Mouse (Mus musculus): ENCODE data around the gene Serpina5. TPM values are rescaled to one million over a fixed set of nuclear protein-coding genes. Genes with fewer than 3 reads are reported as not detected.
A peak's percentile ranks its signal among the peaks of the same experiment; 100 is the strongest.

Serpina5 gene
- not detected in 2 replicates for polyA plus RNA-seq (2016; fragmentation: Nextera tagmentation; extraction: Ambion mirVana)

GRCm38 (mm10) chr12:104100768-104101167 lies at the start of gene Serpina5:
Gene Serpina5, plus strand, starts transcription at chr12:104101113.
- no peak within 1 kb of the TSS for H3K27ac ChIP-seq (replicated peaks)
- no peaks in the 10 kb centered on the region for H3K4me1 ChIP-seq
- H3K9me3 ChIP-seq (replicated peaks), result no peaks in the 10 kb centered on the region
- DNase-seq (ENCODE audit: low spot score), result no peak
- WGBS, result 92% methylated on average over 6 of the region's 6 CpGs
- no peaks in the 10 kb centered on the region for H3K36me3 ChIP-seq
- no peaks in the 10 kb centered on the region for H3K27me3 ChIP-seq (ENCODE audit: low read depth, poor library complexity, severe bottlenecking)
- H3K4me3 ChIP-seq, result no peak within 1 kb of the TSS

- 45% methylated on average over 1 of the region's 1 CpGs for WGBS
- no peaks in the 10 kb centered on the region for H3K36me3 ChIP-seq
- H3K4me3 ChIP-seq, result no peak overlapping the region
- H3K27me3 ChIP-seq (ENCODE audit: low read depth, poor library complexity, severe bottlenecking), result no peaks in the 10 kb centered on the region
- no peak overlapping the region for H3K27ac ChIP-seq (replicated peaks)
- H3K9me3 ChIP-seq (replicated peaks), result no peaks in the 10 kb centered on the region
- no peak for DNase-seq (ENCODE audit: low spot score)
- H3K4me1 ChIP-seq, result no peaks in the 10 kb centered on the region
Measured at GRCm38 (mm10) chr12:104053995-104054394, 46.9 kb upstream of the Serpina5 start.

GRCm38 (mm10) chr12:104055755-104056154 lies 45.2 kb upstream of the Serpina5 start:
- H3K9me3 ChIP-seq (replicated peaks), result no peaks in the 10 kb centered on the region
- H3K4me3 ChIP-seq, result no peak overlapping the region
- 89% methylated on average over 8 of the region's 8 CpGs for WGBS
- no peak for DNase-seq (ENCODE audit: low spot score)
- H3K4me1 ChIP-seq, result no peaks in the 10 kb centered on the region
- H3K36me3 ChIP-seq, result no peaks in the 10 kb centered on the region
- no peaks in the 10 kb centered on the region for H3K27me3 ChIP-seq (ENCODE audit: low read depth, poor library complexity, severe bottlenecking)
- no peak overlapping the region for H3K27ac ChIP-seq (replicated peaks)

- Histone ChIP-seq H3K27me3 (ENCODE audit: low read depth, poor library complexity, severe bottlenecking) (no peaks in the 10 kb centered on the region), H3K4me3 (no peak overlapping the region), H3K4me1 (no peaks in the 10 kb centered on the region), H3K9me3 (replicated peaks) (no peaks in the 10 kb centered on the region), H3K36me3 (no peaks in the 10 kb centered on the region), H3K27ac (replicated peaks) (no peak overlapping the region)
- DNase-seq (ENCODE audit: low spot score), result no peak
- 73% methylated on average over 4 of the region's 4 CpGs for WGBS
Measured at GRCm38 (mm10) chr12:104057050-104057449, 43.9 kb upstream of the Serpina5 start.

GRCm38 (mm10) chr12:104057531-104057930 lies 43.4 kb upstream of the Serpina5 start:
- DNase-seq (ENCODE audit: low spot score), result no peak
- H3K4me3 ChIP-seq, result no peak overlapping the region
- no peaks in the 10 kb centered on the region for H3K27me3 ChIP-seq (ENCODE audit: low read depth, poor library complexity, severe bottlenecking)
- H3K9me3 ChIP-seq (replicated peaks), result no peaks in the 10 kb centered on the region
- no peak overlapping the region for H3K27ac ChIP-seq (replicated peaks)
- H3K36me3 ChIP-seq, result no peaks in the 10 kb centered on the region
- 87% methylated on average over 7 of the region's 7 CpGs for WGBS
- no peaks in the 10 kb centered on the region for H3K4me1 ChIP-seq

- no peaks in the 10 kb centered on the region for H3K36me3 ChIP-seq
- 84% methylated on average over 6 of the region's 6 CpGs for WGBS
- no peaks in the 10 kb centered on the region for H3K9me3 ChIP-seq (replicated peaks)
- DNase-seq (ENCODE audit: low spot score), result no peak
- H3K4me1 ChIP-seq, result no peaks in the 10 kb centered on the region
- H3K27me3 ChIP-seq (ENCODE audit: low read depth, poor library complexity, severe bottlenecking), result no peaks in the 10 kb centered on the region
- no peak overlapping the region for H3K4me3 ChIP-seq
- H3K27ac ChIP-seq (replicated peaks), result no peak overlapping the region
Measured at GRCm38 (mm10) chr12:104060126-104060525, 40.8 kb upstream of the Serpina5 start.

- no peaks in the 10 kb centered on the region for H3K27me3 ChIP-seq (ENCODE audit: low read depth, poor library complexity, severe bottlenecking)
- WGBS, result 61% methylated on average over 2 of the region's 2 CpGs
- H3K9me3 ChIP-seq (replicated peaks), result no peaks in the 10 kb centered on the region
- no peaks in the 10 kb centered on the region for H3K36me3 ChIP-seq
- H3K27ac ChIP-seq (replicated peaks), result no peak overlapping the region
- no peak for DNase-seq (ENCODE audit: low spot score)
- peaks cover 5% of the 10 kb centered on the region; the same call in 1 of the 2 replicates for H3K4me1 ChIP-seq
- H3K4me3 ChIP-seq, result no peak overlapping the region
Measured at GRCm38 (mm10) chr12:104061862-104062261, 39.1 kb upstream of the Serpina5 start.

GRCm38 (mm10) chr12:104064532-104064931 lies 36.4 kb upstream of the Serpina5 start:
- H3K4me1 ChIP-seq, result peaks cover 5% of the 10 kb centered on the region; the same call in 1 of the 2 replicates
- 61% methylated on average over 4 of the region's 4 CpGs for WGBS
- DNase-seq (ENCODE audit: low spot score), result no peak
- H3K4me3 ChIP-seq, result no peak overlapping the region
- H3K27me3 ChIP-seq (ENCODE audit: low read depth, poor library complexity, severe bottlenecking), result no peaks in the 10 kb centered on the region
- no peaks in the 10 kb centered on the region for H3K9me3 ChIP-seq (replicated peaks)
- H3K36me3 ChIP-seq, result no peaks in the 10 kb centered on the region
- no peak overlapping the region for H3K27ac ChIP-seq (replicated peaks)

- H3K4me3 ChIP-seq, result no peak overlapping the region
- H3K27me3 ChIP-seq (ENCODE audit: low read depth, poor library complexity, severe bottlenecking), result no peaks in the 10 kb centered on the region
- H3K36me3 ChIP-seq, result no peaks in the 10 kb centered on the region
- H3K4me1 ChIP-seq, result peaks cover 5% of the 10 kb centered on the region; the same call in 1 of the 2 replicates
- 81% methylated on average over 4 of the region's 4 CpGs for WGBS
- no peaks in the 10 kb centered on the region for H3K9me3 ChIP-seq (replicated peaks)
- DNase-seq (ENCODE audit: low spot score), result no peak
- no peak overlapping the region for H3K27ac ChIP-seq (replicated peaks)
Measured at GRCm38 (mm10) chr12:104064996-104065395, 35.9 kb upstream of the Serpina5 start.

- Histone ChIP-seq H3K9me3 (replicated peaks) (no peaks in the 10 kb centered on the region), H3K4me1 (peaks cover 5% of the 10 kb centered on the region; the same call in 1 of the 2 replicates), H3K4me3 (no peak overlapping the region), H3K36me3 (no peaks in the 10 kb centered on the region), H3K27me3 (ENCODE audit: low read depth, poor library complexity, severe bottlenecking) (no peaks in the 10 kb centered on the region), H3K27ac (replicated peaks) (peak overlapping the region; percentile 68)
- 31% methylated on average over 8 of the region's 8 CpGs for WGBS
- DNase-seq (ENCODE audit: low spot score), result peak; percentile 77
Measured at GRCm38 (mm10) chr12:104066241-104066640, 34.7 kb upstream of the Serpina5 start.

- Histone ChIP-seq H3K4me3 (no peak overlapping the region), H3K27me3 (ENCODE audit: low read depth, poor library complexity, severe bottlenecking) (no peaks in the 10 kb centered on the region), H3K9me3 (replicated peaks) (no peaks in the 10 kb centered on the region), H3K36me3 (no peaks in the 10 kb centered on the region), H3K4me1 (peaks cover 5% of the 10 kb centered on the region; the same call in 1 of the 2 replicates), H3K27ac (replicated peaks) (no peak overlapping the region)
- DNase-seq (ENCODE audit: low spot score), result no peak
- WGBS, result 52% methylated on average over 4 of the region's 4 CpGs
Measured at GRCm38 (mm10) chr12:104067549-104067948, 33.4 kb upstream of the Serpina5 start.

GRCm38 (mm10) chr12:104069620-104070019 lies 31.3 kb upstream of the Serpina5 start:
- no peaks in the 10 kb centered on the region for H3K27me3 ChIP-seq (ENCODE audit: low read depth, poor library complexity, severe bottlenecking)
- peak; percentile 67 for DNase-seq (ENCODE audit: low spot score)
- H3K9me3 ChIP-seq (replicated peaks), result no peaks in the 10 kb centered on the region
- H3K4me3 ChIP-seq, result no peak overlapping the region
- no peak overlapping the region for H3K27ac ChIP-seq (replicated peaks)
- H3K4me1 ChIP-seq, result peaks cover 7% of the 10 kb centered on the region; the same call in 1 of the 2 replicates
- WGBS, result 6% methylated on average over 2 of the region's 2 CpGs
- no peaks in the 10 kb centered on the region for H3K36me3 ChIP-seq

GRCm38 (mm10) chr12:104071708-104072107 lies 29.2 kb upstream of the Serpina5 start:
- Histone ChIP-seq H3K4me3 (no peak overlapping the region), H3K27me3 (ENCODE audit: low read depth, poor library complexity, severe bottlenecking) (no peaks in the 10 kb centered on the region), H3K4me1 (0 out of 2 replicates have a peak, but pooled peaks cover 4% of the 10 kb centered on the region), H3K27ac (replicated peaks) (no peak overlapping the region), H3K9me3 (replicated peaks) (no peaks in the 10 kb centered on the region), H3K36me3 (no peaks in the 10 kb centered on the region)
- WGBS, result 69% methylated on average over 1 of the region's 1 CpGs
- no peak for DNase-seq (ENCODE audit: low spot score)

- Histone ChIP-seq H3K9me3 (replicated peaks) (no peaks in the 10 kb centered on the region), H3K4me3 (no peak overlapping the region), H3K27me3 (ENCODE audit: low read depth, poor library complexity, severe bottlenecking) (no peaks in the 10 kb centered on the region), H3K27ac (replicated peaks) (no peak overlapping the region), H3K36me3 (no peaks in the 10 kb centered on the region), H3K4me1 (0 out of 2 replicates have a peak, but pooled peaks cover 4% of the 10 kb centered on the region)
- DNase-seq (ENCODE audit: low spot score), result no peak
- WGBS, result 69% methylated on average over 5 of the region's 5 CpGs
Measured at GRCm38 (mm10) chr12:104072286-104072685, 28.6 kb upstream of the Serpina5 start.
